Mouse (Mus musculus): ENCODE data around the gene Tmsb15b1. TPM values are rescaled to one million over a fixed set of nuclear protein-coding genes. Genes with fewer than 3 reads are reported as not detected.
"Not testable (repeated sequence)": the region's sequence is repeated elsewhere in the genome, so short reads cannot be mapped to it uniquely, and the experiment has no call there.

Tmsb15b1 gene
- total and polyA plus RNA-seq, 3 experiments = not detected

GRCm38 (mm10) chrX:136978616-136979015 lies 1.9 kb upstream of the Tmsb15b1 start:
- H3K79me2 ChIP-seq (ENCODE audit: control insufficient read depth, insufficient read depth, low read length, poor library complexity) = no peaks in the 10 kb centered on the region
- H3K27ac ChIP-seq (ENCODE audit: control insufficient read depth, low read depth, low read length) = no peak overlapping the region
- no peak overlapping the region for H3K4me3 ChIP-seq (ENCODE audit: control insufficient read depth in 1 of 2, insufficient read depth in 1 of 2, low read depth in 2 of 2, low read length in 2 of 2)
- TF ChIP-seq POLR2A (IDR thresholded peaks at IDR 0.05; ENCODE audit: control insufficient read depth in 1 of 2, insufficient read depth in 1 of 2, low read depth in 1 of 2, low read length in 2 of 2, poor library complexity in 1 of 2) (no peak), SMC3 (IDR thresholded peaks at IDR 0.05; ENCODE audit: low read depth, low read length) (peak; percentile 80), ZC3H11A (IDR thresholded peaks at IDR 0.05; ENCODE audit: low read depth, low read length) (peak; percentile 32), CTCF (IDR thresholded peaks at IDR 0.05 in 2 of 3, conservative IDR thresholded peaks at IDR 0.05 in 1 of 3; ENCODE audit: control insufficient read depth in 1 of 3, insufficient read depth in 1 of 3, low read depth in 2 of 3, low read length in 3 of 3, poor library complexity in 1 of 3, severe bottlenecking in 1 of 3) (peak; percentile 60 to 75 (median 63)), RAD21 (IDR thresholded peaks at IDR 0.05; ENCODE audit: low read depth, low read length) (peak; percentile 58), USF1 (IDR thresholded peaks at IDR 0.05; ENCODE audit: low read depth, low read length) (no peak)
- DNase-seq (ENCODE audit: low read depth, low spot score) = peak; percentile 37
- peaks cover 0 to under 1% of the 10 kb centered on the region in 2 experiments; a peak in 2 of 4 replicates for H3K27me3 ChIP-seq (ENCODE audit: control insufficient read depth in 1 of 2, insufficient read depth in 2 of 2, low read length in 2 of 2)
- no peak overlapping the region for H3K9ac ChIP-seq (ENCODE audit: control insufficient read depth, low read depth, low read length, poor library complexity, severe bottlenecking)
- no peaks in the 10 kb centered on the region for H3K36me3 ChIP-seq (ENCODE audit: control insufficient read depth in 1 of 2, insufficient read depth in 2 of 2, low read length in 2 of 2)
- H3K4me1 ChIP-seq (ENCODE audit: control insufficient read depth in 1 of 2, insufficient read depth in 2 of 2, low read length in 2 of 2) = no peaks in the 10 kb centered on the region
- no peaks in the 10 kb centered on the region for H3K9me3 ChIP-seq (replicated peaks; ENCODE audit: insufficient read depth, low read length)

GRCm38 (mm10) chrX:136975397-136975796 lies 1.3 kb downstream of the Tmsb15b1 start, which contains the start of gene Tmsb15b2:
TSS of gene Tmsb15b2 (minus strand) at chrX:136975497.
- DNase-seq (ENCODE audit: low read depth, low spot score); H3K36me3 ChIP-seq (ENCODE audit: control insufficient read depth in 1 of 2, insufficient read depth in 2 of 2, low read length in 2 of 2); H3K27ac ChIP-seq (ENCODE audit: control insufficient read depth, low read depth, low read length); H3K9ac ChIP-seq (ENCODE audit: control insufficient read depth, low read depth, low read length, poor library complexity, severe bottlenecking); H3K4me1 ChIP-seq (ENCODE audit: control insufficient read depth in 1 of 2, insufficient read depth in 2 of 2, low read length in 2 of 2); H3K79me2 ChIP-seq (ENCODE audit: control insufficient read depth, insufficient read depth, low read length, poor library complexity); H3K27me3 ChIP-seq (ENCODE audit: control insufficient read depth in 1 of 2, insufficient read depth in 2 of 2, low read length in 2 of 2); H3K9me3 ChIP-seq (replicated peaks; ENCODE audit: insufficient read depth, low read length); H3K4me3 ChIP-seq (ENCODE audit: control insufficient read depth in 1 of 2, insufficient read depth in 1 of 2, low read depth in 2 of 2, low read length in 2 of 2): not testable (repeated sequence)

- Histone ChIP-seq H3K27me3 (ENCODE audit: control insufficient read depth in 1 of 2, insufficient read depth in 2 of 2, low read length in 2 of 2) (no peaks in the 10 kb centered on the region), H3K4me3 (ENCODE audit: control insufficient read depth in 1 of 2, insufficient read depth in 1 of 2, low read depth in 2 of 2, low read length in 2 of 2) (no peak overlapping the region), H3K4me1 (ENCODE audit: control insufficient read depth in 1 of 2, insufficient read depth in 2 of 2, low read length in 2 of 2) (no peaks in the 10 kb centered on the region), H3K27ac (ENCODE audit: control insufficient read depth, low read depth, low read length) (no peak overlapping the region), H3K36me3 (ENCODE audit: control insufficient read depth in 1 of 2, insufficient read depth in 2 of 2, low read length in 2 of 2) (no peaks in the 10 kb centered on the region), H3K9me3 (replicated peaks; ENCODE audit: insufficient read depth, low read length) (no peaks in the 10 kb centered on the region), H3K9ac (ENCODE audit: control insufficient read depth, low read depth, low read length, poor library complexity, severe bottlenecking) (no peak overlapping the region), H3K79me2 (ENCODE audit: control insufficient read depth, insufficient read depth, low read length, poor library complexity) (no peaks in the 10 kb centered on the region)
- peak; percentile 55 to 67 (median 66) for TF ChIP-seq CTCF (IDR thresholded peaks at IDR 0.05 in 2 of 3, conservative IDR thresholded peaks at IDR 0.05 in 1 of 3; ENCODE audit: control insufficient read depth in 1 of 3, insufficient read depth in 1 of 3, low read depth in 2 of 3, low read length in 3 of 3, poor library complexity in 1 of 3, severe bottlenecking in 1 of 3)
- TF ChIP-seq RAD21 (IDR thresholded peaks at IDR 0.05; ENCODE audit: low read depth, low read length) = peak; percentile 54
- no peak for TF ChIP-seq HCFC1 (IDR thresholded peaks at IDR 0.05; ENCODE audit: low read depth, low read length)
- no peak for TF ChIP-seq TCF12 (IDR thresholded peaks at IDR 0.05; ENCODE audit: low read depth, low read length)
- TF ChIP-seq ZC3H11A (IDR thresholded peaks at IDR 0.05; ENCODE audit: low read depth, low read length) = peak; percentile 20; the same call in 1 of the 2 replicates
- TF ChIP-seq SMC3 (IDR thresholded peaks at IDR 0.05; ENCODE audit: low read depth, low read length) = peak; percentile 72
- DNase-seq (ENCODE audit: low read depth, low spot score) = peak; percentile 34
Observed at GRCm38 (mm10) chrX:136959688-136960087, 17.0 kb downstream of the Tmsb15b1 start.

- not testable (repeated sequence) for H3K27ac ChIP-seq (ENCODE audit: control insufficient read depth, low read depth, low read length); H3K9me3 ChIP-seq (replicated peaks; ENCODE audit: insufficient read depth, low read length); H3K9ac ChIP-seq (ENCODE audit: control insufficient read depth, low read depth, low read length, poor library complexity, severe bottlenecking); H3K27me3 ChIP-seq (ENCODE audit: control insufficient read depth in 1 of 2, insufficient read depth in 2 of 2, low read length in 2 of 2); H3K4me1 ChIP-seq (ENCODE audit: control insufficient read depth in 1 of 2, insufficient read depth in 2 of 2, low read length in 2 of 2); H3K36me3 ChIP-seq (ENCODE audit: control insufficient read depth in 1 of 2, insufficient read depth in 2 of 2, low read length in 2 of 2); H3K4me3 ChIP-seq (ENCODE audit: control insufficient read depth in 1 of 2, insufficient read depth in 1 of 2, low read depth in 2 of 2, low read length in 2 of 2); DNase-seq (ENCODE audit: low read depth, low spot score); H3K79me2 ChIP-seq (ENCODE audit: control insufficient read depth, insufficient read depth, low read length, poor library complexity)
Observed at GRCm38 (mm10) chrX:136958300-136958699, 18.4 kb downstream of the Tmsb15b1 start.

- not testable (repeated sequence) for H3K27ac ChIP-seq (ENCODE audit: control insufficient read depth, low read depth, low read length); DNase-seq (ENCODE audit: low read depth, low spot score); H3K4me3 ChIP-seq (ENCODE audit: control insufficient read depth in 1 of 2, insufficient read depth in 1 of 2, low read depth in 2 of 2, low read length in 2 of 2); H3K9me3 ChIP-seq (replicated peaks; ENCODE audit: insufficient read depth, low read length); H3K36me3 ChIP-seq (ENCODE audit: control insufficient read depth in 1 of 2, insufficient read depth in 2 of 2, low read length in 2 of 2); H3K27me3 ChIP-seq (ENCODE audit: control insufficient read depth in 1 of 2, insufficient read depth in 2 of 2, low read length in 2 of 2); H3K9ac ChIP-seq (ENCODE audit: control insufficient read depth, low read depth, low read length, poor library complexity, severe bottlenecking); H3K79me2 ChIP-seq (ENCODE audit: control insufficient read depth, insufficient read depth, low read length, poor library complexity); H3K4me1 ChIP-seq (ENCODE audit: control insufficient read depth in 1 of 2, insufficient read depth in 2 of 2, low read length in 2 of 2)
Observed at GRCm38 (mm10) chrX:136957583-136958279, 18.9 kb downstream of the Tmsb15b1 start.

All from MEL (cell line).